Mouse (Mus musculus): ENCODE measurements around the gene Sptbn4. TPM values are rescaled to one million over a fixed set of nuclear protein-coding genes. Genes with fewer than 3 reads are reported as not detected.
A peak's percentile ranks its signal among the peaks of the same experiment; 100 is the strongest.

Gene Sptbn4
- polyA plus RNA-seq, 1 experiment: 0.09 TPM

GRCm38 (mm10) chr7:27332353-27333199 lies 114.9 kb downstream of the Sptbn4 start:
- 1% methylated on average over 38 of the region's 39 CpGs for WGBS
- no peaks in the 10 kb centered on the region for H3K36me3 ChIP-seq (ENCODE audit: control insufficient read depth, insufficient read depth, low read length)
- no peaks in the 10 kb centered on the region for H3K27me3 ChIP-seq (replicated peaks; ENCODE audit: control insufficient read depth, insufficient read depth, low read length)
- peaks cover 8% of the 10 kb centered on the region; the same call in 1 of the 2 replicates for H3K4me1 ChIP-seq (ENCODE audit: control insufficient read depth, insufficient read depth, low read length)
- H3K4me3 ChIP-seq (ENCODE audit: insufficient read depth, low read depth, low read length): peak overlapping the region; percentile 51
- DNase-seq: peak; percentile 91
- H3K27ac ChIP-seq (ENCODE audit: insufficient read depth, low read depth, low read length): peak overlapping the region; percentile 87
- TF ChIP-seq POLR2A (IDR thresholded peaks at IDR 0.05; ENCODE audit: low read depth, low read length): no peak
- peak; percentile 81 for TF ChIP-seq CTCF (conservative IDR thresholded peaks at IDR 0.05; ENCODE audit: insufficient read depth, insufficient read length, low read depth, low read length)

GRCm38 (mm10) chr7:27331854-27332253 lies 115.6 kb downstream of the Sptbn4 start:
- Histone ChIP-seq H3K27me3 (replicated peaks; ENCODE audit: control insufficient read depth, insufficient read depth, low read length) (no peaks in the 10 kb centered on the region), H3K36me3 (ENCODE audit: control insufficient read depth, insufficient read depth, low read length) (no peaks in the 10 kb centered on the region), H3K4me1 (ENCODE audit: control insufficient read depth, insufficient read depth, low read length) (peaks cover 8% of the 10 kb centered on the region; the same call in 1 of the 2 replicates), H3K27ac (ENCODE audit: insufficient read depth, low read depth, low read length) (peak overlapping the region; percentile 87), H3K4me3 (ENCODE audit: insufficient read depth, low read depth, low read length) (peak overlapping the region; percentile 51)
- 4% methylated on average over 8 of the region's 8 CpGs for WGBS
- TF ChIP-seq POLR2A (IDR thresholded peaks at IDR 0.05; ENCODE audit: low read depth, low read length) (no peak), CTCF (conservative IDR thresholded peaks at IDR 0.05; ENCODE audit: insufficient read depth, insufficient read length, low read depth, low read length) (no peak)
- DNase-seq: no peak

GRCm38 (mm10) chr7:27331541-27331851 lies 116.0 kb downstream of the Sptbn4 start:
- WGBS: 5% methylated on average over 8 of the region's 8 CpGs
- peak overlapping the region; percentile 87 for H3K27ac ChIP-seq (ENCODE audit: insufficient read depth, low read depth, low read length)
- no peak for TF ChIP-seq POLR2A (IDR thresholded peaks at IDR 0.05; ENCODE audit: low read depth, low read length)
- no peak for TF ChIP-seq CTCF (conservative IDR thresholded peaks at IDR 0.05; ENCODE audit: insufficient read depth, insufficient read length, low read depth, low read length)
- no peaks in the 10 kb centered on the region for H3K36me3 ChIP-seq (ENCODE audit: control insufficient read depth, insufficient read depth, low read length)
- H3K27me3 ChIP-seq (replicated peaks; ENCODE audit: control insufficient read depth, insufficient read depth, low read length): no peaks in the 10 kb centered on the region
- H3K4me3 ChIP-seq (ENCODE audit: insufficient read depth, low read depth, low read length): peak overlapping the region; percentile 46
- peaks cover 8% of the 10 kb centered on the region; the same call in 1 of the 2 replicates for H3K4me1 ChIP-seq (ENCODE audit: control insufficient read depth, insufficient read depth, low read length)
- no peak for DNase-seq

GRCm38 (mm10) chr7:27330709-27331540 lies 116.6 kb downstream of the Sptbn4 start:
- no peak for TF ChIP-seq POLR2A (IDR thresholded peaks at IDR 0.05; ENCODE audit: low read depth, low read length)
- TF ChIP-seq CTCF (conservative IDR thresholded peaks at IDR 0.05; ENCODE audit: insufficient read depth, insufficient read length, low read depth, low read length): no peak
- Histone ChIP-seq H3K27me3 (replicated peaks; ENCODE audit: control insufficient read depth, insufficient read depth, low read length) (no peaks in the 10 kb centered on the region), H3K36me3 (ENCODE audit: control insufficient read depth, insufficient read depth, low read length) (no peaks in the 10 kb centered on the region), H3K4me1 (ENCODE audit: control insufficient read depth, insufficient read depth, low read length) (peaks cover 8% of the 10 kb centered on the region; the same call in 1 of the 2 replicates), H3K4me3 (ENCODE audit: insufficient read depth, low read depth, low read length) (peak overlapping the region; percentile 46), H3K27ac (ENCODE audit: insufficient read depth, low read depth, low read length) (peak overlapping the region; percentile 87)
- WGBS: under 1% methylated on average over 39 of the region's 39 CpGs
- peak; percentile 98 for DNase-seq

- DNase-seq: no peak
- no peak overlapping the region for H3K27ac ChIP-seq (ENCODE audit: insufficient read depth, low read depth, low read length)
- TF ChIP-seq CTCF (conservative IDR thresholded peaks at IDR 0.05; ENCODE audit: insufficient read depth, insufficient read length, low read depth, low read length): no peak
- TF ChIP-seq POLR2A (IDR thresholded peaks at IDR 0.05; ENCODE audit: low read depth, low read length): no peak
- H3K4me3 ChIP-seq (ENCODE audit: insufficient read depth, low read depth, low read length): no peak overlapping the region
- H3K36me3 ChIP-seq (ENCODE audit: control insufficient read depth, insufficient read depth, low read length): no peaks in the 10 kb centered on the region
- no peaks in the 10 kb centered on the region for H3K27me3 ChIP-seq (replicated peaks; ENCODE audit: control insufficient read depth, insufficient read depth, low read length)
- H3K4me1 ChIP-seq (ENCODE audit: control insufficient read depth, insufficient read depth, low read length): peaks cover 8% of the 10 kb centered on the region; the same call in 1 of the 2 replicates
- 33% methylated on average over 17 of the region's 17 CpGs for whole genome bisulfite sequencing
These were observed 117.5 kb downstream of the Sptbn4 start for GRCm38 (mm10) chr7:27329981-27330380.

- Histone ChIP-seq H3K4me1 (ENCODE audit: control insufficient read depth, insufficient read depth, low read length) (peaks cover 8% of the 10 kb centered on the region; the same call in 1 of the 2 replicates), H3K36me3 (ENCODE audit: control insufficient read depth, insufficient read depth, low read length) (no peaks in the 10 kb centered on the region), H3K27me3 (replicated peaks; ENCODE audit: control insufficient read depth, insufficient read depth, low read length) (no peaks in the 10 kb centered on the region), H3K4me3 (ENCODE audit: insufficient read depth, low read depth, low read length) (peak overlapping the region; percentile 21; the same call in 1 of the 2 replicates), H3K27ac (ENCODE audit: insufficient read depth, low read depth, low read length) (no peak overlapping the region)
- peak; percentile 68 for TF ChIP-seq CTCF (conservative IDR thresholded peaks at IDR 0.05; ENCODE audit: insufficient read depth, insufficient read length, low read depth, low read length)
- TF ChIP-seq POLR2A (IDR thresholded peaks at IDR 0.05; ENCODE audit: low read depth, low read length): no peak
- DNase-seq: peak; percentile 90
- WGBS: 7% methylated on average over 45 of the region's 45 CpGs
These were observed 118.0 kb downstream of the Sptbn4 start for GRCm38 (mm10) chr7:27329326-27329947.
